Mouse (Mus musculus): ENCODE measurements at regions not wholly inside any gene's neighbourhood (a gene's known extent, or its start where the extent isn't known, plus 50 kb on each side); places are given as distances from the start of the nearest gene placed in this dataset.

DNA sequence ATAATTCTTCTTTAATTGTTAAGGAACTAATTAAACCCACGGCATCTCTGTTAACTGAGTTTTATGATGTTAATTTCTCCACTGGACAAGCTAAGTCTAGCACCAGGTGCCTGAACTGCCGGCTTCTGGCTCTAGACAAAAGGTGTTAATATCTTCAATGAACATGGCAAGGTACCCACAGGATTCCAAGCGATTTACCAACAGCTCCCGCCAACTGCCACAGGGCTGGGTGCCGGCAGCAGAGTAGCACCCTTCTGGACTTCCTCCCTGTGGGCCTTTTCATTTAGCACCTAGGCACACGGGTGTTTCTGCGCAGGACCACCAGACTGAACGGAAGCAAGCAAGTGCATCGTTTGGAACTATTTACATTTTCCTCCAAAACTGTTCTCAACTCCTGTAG, 320.2 kb downstream of the Mycn start:
- no peaks in the 10 kb centered on the region for H3K9me3 ChIP-seq (replicated peaks)
- 72% methylated on average over 9 of the region's 9 CpGs for WGBS
- H3K4me1 ChIP-seq, result peaks cover 49% of the 10 kb centered on the region
- no peaks in the 10 kb centered on the region for H3K36me3 ChIP-seq
- no peaks in the 10 kb centered on the region for H3K27me3 ChIP-seq (ENCODE audit: low read depth, poor library complexity, severe bottlenecking)
- H3K27ac ChIP-seq, result peak overlapping the region; percentile 34; the same call in 1 of the 2 replicates
- no peak overlapping the region for H3K4me3 ChIP-seq
- DNase-seq (ENCODE audit: low spot score), result no peak

DNA sequence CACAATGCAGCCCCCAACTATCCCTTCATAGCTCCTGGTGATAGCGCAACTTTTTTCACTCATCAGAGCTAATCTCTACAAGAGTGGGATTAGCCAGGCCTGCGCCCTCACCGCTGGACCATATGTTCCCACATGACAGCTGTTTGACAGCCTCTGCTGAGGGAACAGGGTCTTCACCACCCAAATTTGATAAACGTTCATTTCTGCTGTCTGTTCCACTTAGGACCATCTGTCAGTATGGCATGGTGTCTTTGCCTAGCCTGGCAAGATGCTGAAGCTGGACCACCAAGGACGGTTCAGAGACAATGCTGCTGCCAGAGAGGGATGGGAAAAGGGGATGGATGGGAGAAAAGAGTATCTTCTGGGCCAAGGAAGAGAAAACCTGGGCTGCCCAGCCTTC, 321.4 kb downstream of the Mycn start:
- Histone ChIP-seq H3K9me3 (replicated peaks) (no peaks in the 10 kb centered on the region), H3K27me3 (ENCODE audit: low read depth, poor library complexity, severe bottlenecking) (no peaks in the 10 kb centered on the region), H3K4me1 (peaks cover 44% of the 10 kb centered on the region), H3K36me3 (no peaks in the 10 kb centered on the region), H3K27ac (0 out of 2 replicates have a peak overlapping the region, but pooled peaks have one; percentile 20), H3K4me3 (no peak overlapping the region)
- 87% methylated on average over 5 of the region's 5 CpGs for WGBS
- DNase-seq (ENCODE audit: low spot score), result no peak

- Histone ChIP-seq H3K4me1 (peaks cover 39% of the 10 kb centered on the region), H3K27me3 (ENCODE audit: low read depth, poor library complexity, severe bottlenecking) (no peaks in the 10 kb centered on the region), H3K27ac (peak overlapping the region; percentile 56; the same call in 1 of the 2 replicates), H3K4me3 (no peak overlapping the region), H3K9me3 (replicated peaks) (no peaks in the 10 kb centered on the region), H3K36me3 (no peaks in the 10 kb centered on the region)
- WGBS, result 80% methylated on average over 5 of the region's 5 CpGs
- DNase-seq (ENCODE audit: low spot score), result no peak
These were observed 322.3 kb downstream of the Mycn start for GRCm38 (mm10) chr12:12619431-12619830.

- no peaks in the 10 kb centered on the region for H3K4me1 ChIP-seq
- H3K9me3 ChIP-seq (replicated peaks), result no peaks in the 10 kb centered on the region
- H3K27me3 ChIP-seq (ENCODE audit: low read depth, poor library complexity, severe bottlenecking), result no peaks in the 10 kb centered on the region
- no peak overlapping the region for H3K4me3 ChIP-seq
- no peaks in the 10 kb centered on the region for H3K36me3 ChIP-seq
- no peak for DNase-seq (ENCODE audit: low spot score)
- 91% methylated on average over 3 of the region's 3 CpGs for WGBS
- no peak overlapping the region for H3K27ac ChIP-seq
These were observed 329.2 kb downstream of the Mycn start for GRCm38 (mm10) chr12:12612520-12612919.

GRCm38 (mm10) chr12:12610861-12611260, 330.9 kb downstream of the Mycn start:
- 80% methylated on average over 4 of the region's 4 CpGs for WGBS
- Histone ChIP-seq H3K27me3 (ENCODE audit: low read depth, poor library complexity, severe bottlenecking) (no peaks in the 10 kb centered on the region), H3K36me3 (no peaks in the 10 kb centered on the region), H3K27ac (no peak overlapping the region), H3K9me3 (replicated peaks) (no peaks in the 10 kb centered on the region), H3K4me3 (no peak overlapping the region), H3K4me1 (no peaks in the 10 kb centered on the region)
- DNase-seq (ENCODE audit: low spot score), result no peak

GRCm38 (mm10) chr12:12607995-12608394, 333.7 kb downstream of the Mycn start:
- Histone ChIP-seq H3K27me3 (ENCODE audit: low read depth, poor library complexity, severe bottlenecking) (no peaks in the 10 kb centered on the region), H3K36me3 (no peaks in the 10 kb centered on the region), H3K4me3 (no peak overlapping the region), H3K4me1 (no peaks in the 10 kb centered on the region), H3K27ac (no peak overlapping the region), H3K9me3 (replicated peaks) (no peaks in the 10 kb centered on the region)
- DNase-seq (ENCODE audit: low spot score), result no peak
- 94% methylated on average over 4 of the region's 4 CpGs for WGBS

GRCm38 (mm10) chr12:12606911-12607310, 334.8 kb downstream of the Mycn start:
- no peak overlapping the region for H3K4me3 ChIP-seq
- WGBS, result 91% methylated on average over 6 of the region's 6 CpGs
- H3K9me3 ChIP-seq (replicated peaks), result no peaks in the 10 kb centered on the region
- no peak for DNase-seq (ENCODE audit: low spot score)
- no peak overlapping the region for H3K27ac ChIP-seq
- no peaks in the 10 kb centered on the region for H3K27me3 ChIP-seq (ENCODE audit: low read depth, poor library complexity, severe bottlenecking)
- H3K4me1 ChIP-seq, result no peaks in the 10 kb centered on the region
- H3K36me3 ChIP-seq, result no peaks in the 10 kb centered on the region

GRCm38 (mm10) chr12:12605495-12605894, 336.2 kb downstream of the Mycn start:
- WGBS, result 92% methylated on average over 3 of the region's 3 CpGs
- Histone ChIP-seq H3K4me3 (no peak overlapping the region), H3K27me3 (ENCODE audit: low read depth, poor library complexity, severe bottlenecking) (no peaks in the 10 kb centered on the region), H3K36me3 (no peaks in the 10 kb centered on the region), H3K27ac (no peak overlapping the region), H3K9me3 (replicated peaks) (no peaks in the 10 kb centered on the region), H3K4me1 (peaks cover 4% of the 10 kb centered on the region; the same call in 1 of the 2 replicates)
- no peak for DNase-seq (ENCODE audit: low spot score)

GRCm38 (mm10) chr12:12601362-12601761, 339.4 kb downstream of the Fam49a start:
- WGBS, result 48% methylated on average over 2 of the region's 2 CpGs
- no peak for DNase-seq (ENCODE audit: low spot score)
- H3K4me3 ChIP-seq, result no peak overlapping the region
- no peaks in the 10 kb centered on the region for H3K36me3 ChIP-seq
- H3K27ac ChIP-seq, result no peak overlapping the region
- no peaks in the 10 kb centered on the region for H3K9me3 ChIP-seq (replicated peaks)
- H3K4me1 ChIP-seq, result peaks cover 4% of the 10 kb centered on the region; the same call in 1 of the 2 replicates
- H3K27me3 ChIP-seq (ENCODE audit: low read depth, poor library complexity, severe bottlenecking), result no peaks in the 10 kb centered on the region

DNA sequence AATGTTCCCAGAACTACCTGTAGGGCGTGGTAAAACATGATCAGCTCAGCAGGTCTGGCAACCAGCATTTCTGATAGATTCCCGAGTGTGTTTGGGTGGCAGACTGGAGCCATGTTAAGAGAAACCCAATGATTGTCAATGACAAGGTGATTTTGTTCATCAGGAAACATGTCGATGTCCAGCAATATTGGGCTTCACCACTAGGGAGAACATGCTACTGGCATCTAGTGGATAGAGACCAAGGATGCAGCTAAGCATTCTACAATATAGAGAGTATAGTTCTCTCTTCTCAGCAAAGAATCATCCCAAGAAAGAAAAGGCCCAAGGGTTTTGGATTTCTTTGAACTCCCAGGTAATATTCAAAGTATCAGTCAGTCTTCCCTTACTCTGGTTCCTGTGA, 333.5 kb downstream of the Fam49a start:
- 87% methylated on average over 3 of the region's 3 CpGs for WGBS
- no peak for DNase-seq (ENCODE audit: low spot score)
- Histone ChIP-seq H3K36me3 (no peaks in the 10 kb centered on the region), H3K4me1 (peaks cover 19% of the 10 kb centered on the region), H3K27ac (no peak overlapping the region), H3K4me3 (no peak overlapping the region), H3K27me3 (ENCODE audit: low read depth, poor library complexity, severe bottlenecking) (no peaks in the 10 kb centered on the region), H3K9me3 (replicated peaks) (no peaks in the 10 kb centered on the region)

- H3K4me3 ChIP-seq, result no peak overlapping the region
- H3K27ac ChIP-seq, result no peak overlapping the region
- 94% methylated on average over 3 of the region's 3 CpGs for WGBS
These were observed 332.6 kb downstream of the Fam49a start for GRCm38 (mm10) chr12:12594567-12594966.

GRCm38 (mm10) chr12:12593343-12593742, 331.4 kb downstream of the Fam49a start:
- peaks cover 34% of the 10 kb centered on the region for H3K4me1 ChIP-seq
- no peaks in the 10 kb centered on the region for H3K27me3 ChIP-seq (ENCODE audit: low read depth, poor library complexity, severe bottlenecking)
- WGBS, result 94% methylated on average over 2 of the region's 2 CpGs
- H3K4me3 ChIP-seq, result no peak overlapping the region
- no peaks in the 10 kb centered on the region for H3K9me3 ChIP-seq (replicated peaks)
- no peaks in the 10 kb centered on the region for H3K36me3 ChIP-seq
- DNase-seq (ENCODE audit: low spot score), result no peak
- H3K27ac ChIP-seq, result no peak overlapping the region

More at GRCm38 (mm10) chr12:12594567-12594966, 332.6 kb downstream of the Fam49a start:
- Histone ChIP-seq H3K9me3 (replicated peaks) (no peaks in the 10 kb centered on the region), H3K27me3 (ENCODE audit: low read depth, poor library complexity, severe bottlenecking) (no peaks in the 10 kb centered on the region), H3K4me1 (peaks cover 21% of the 10 kb centered on the region), H3K36me3 (no peaks in the 10 kb centered on the region)
- DNase-seq (ENCODE audit: low spot score), result no peak

DNA sequence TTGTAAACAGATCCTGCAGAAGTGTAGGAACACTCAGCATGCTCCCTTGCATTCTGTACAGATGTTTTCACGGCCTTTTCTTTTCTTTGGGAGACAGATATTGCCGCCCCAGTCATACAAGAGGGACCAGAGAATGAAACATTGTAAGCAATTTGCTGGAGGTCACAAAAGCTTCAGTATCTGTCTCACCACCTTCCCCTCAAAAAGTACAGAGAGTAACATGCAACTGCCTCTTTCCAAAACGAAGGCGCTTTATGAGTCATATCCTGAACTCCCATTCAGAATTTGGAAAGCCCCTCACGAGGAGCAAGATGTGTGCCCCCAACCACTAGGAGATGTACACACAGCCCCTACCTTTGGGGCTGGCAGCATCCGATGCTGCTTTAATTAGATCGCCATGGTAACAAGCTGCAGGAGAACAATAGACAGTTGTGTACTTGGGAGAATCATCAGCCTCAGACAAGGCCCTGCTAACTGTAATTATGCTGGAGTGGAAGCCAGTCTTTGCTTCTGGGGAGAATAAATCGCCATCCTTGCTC, 328.9 kb downstream of the Fam49a start:
- no peaks in the 10 kb centered on the region for H3K9me3 ChIP-seq (replicated peaks)
- no peaks in the 10 kb centered on the region for H3K36me3 ChIP-seq
- 75% methylated on average over 8 of the region's 8 CpGs for WGBS
- H3K4me3 ChIP-seq, result no peak overlapping the region
- DNase-seq (ENCODE audit: low spot score), result no peak
- no peaks in the 10 kb centered on the region for H3K27me3 ChIP-seq (ENCODE audit: low read depth, poor library complexity, severe bottlenecking)
- peaks cover 58% of the 10 kb centered on the region for H3K4me1 ChIP-seq
- peak overlapping the region; percentile 12; the same call in 1 of the 2 replicates for H3K27ac ChIP-seq
